Mouse (Mus musculus) c-Kit-positive CD71-negative TER-119-negative erythroid progenitor cells, embryonic 14.5 days (primary cell): ENCODE measurements around the gene Arhgef11.

ENCODE experiments used
- DNase-seq: peaks from one replicate; pipeline ENCODE4 v3.0.0-alpha.2; 2013; ENCODE audit warnings: low read depth

Arhgef11 gene

DNA sequence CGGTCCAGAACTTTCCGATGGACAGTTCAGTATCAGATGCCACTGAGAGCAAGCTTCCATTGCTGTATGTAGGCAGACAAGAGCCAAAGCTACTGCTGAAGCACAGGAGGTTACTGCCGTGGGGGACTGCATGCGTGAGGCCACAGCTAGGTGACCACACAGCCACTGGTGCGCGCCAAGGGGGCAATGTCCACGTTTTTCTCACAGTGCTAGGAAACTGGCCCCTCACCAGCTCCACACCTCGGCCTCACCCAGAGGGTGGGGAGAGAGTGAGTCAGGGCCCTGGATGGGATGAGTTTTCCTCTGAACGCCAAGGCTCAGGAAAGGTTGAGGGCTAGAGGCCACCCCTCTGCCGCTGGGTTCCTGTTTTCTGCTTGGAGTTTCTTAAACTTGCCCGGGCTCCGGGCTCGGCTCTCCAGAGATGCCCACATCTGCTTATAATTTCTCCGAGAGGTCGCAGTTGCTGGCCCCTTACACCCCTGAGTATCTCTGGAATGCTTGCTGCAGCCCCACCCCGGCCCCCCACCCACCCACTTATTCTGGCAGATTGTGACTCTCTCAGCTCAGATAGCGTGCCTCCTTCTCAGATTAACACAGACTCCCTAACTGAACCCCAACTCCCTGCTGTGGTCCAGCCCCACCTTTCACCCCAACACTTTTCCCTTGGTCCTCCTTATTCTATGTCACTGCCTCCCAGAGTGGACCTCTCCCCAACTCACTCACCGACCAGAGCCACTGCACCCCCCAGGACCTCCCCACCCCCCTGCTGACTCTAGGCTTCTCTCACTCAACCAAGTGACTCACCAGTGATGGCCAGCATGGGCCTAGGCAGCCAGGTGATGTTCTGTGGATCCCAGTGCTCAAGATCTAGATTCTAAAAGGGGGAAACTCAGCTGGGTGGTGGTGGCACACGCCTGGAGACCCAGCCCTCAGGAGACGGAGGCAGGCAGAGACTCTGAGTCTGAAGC is 144.3 kb downstream of the Arhgef11 start:
- no peak for DNase-seq

DNA sequence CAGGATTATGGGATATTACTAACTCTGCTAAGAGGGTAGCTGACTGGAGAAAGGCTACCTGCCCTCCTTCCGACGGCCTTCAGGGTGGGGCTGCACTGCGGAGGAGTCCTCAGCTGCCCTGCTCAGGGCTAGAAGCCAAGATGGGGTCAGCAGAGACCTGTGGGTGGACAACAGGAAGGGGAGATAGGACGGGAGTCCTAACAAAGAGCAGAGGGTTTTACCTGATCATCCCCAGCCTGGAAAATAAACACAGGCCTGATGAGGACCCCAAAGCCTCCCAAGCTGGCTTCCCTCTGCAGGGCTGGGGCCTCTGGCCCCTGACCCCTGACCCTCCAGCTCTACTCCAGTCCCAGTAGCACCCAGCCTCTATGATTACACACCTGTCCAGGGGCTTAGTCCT is 145.8 kb downstream of the Arhgef11 start:
- no peak for DNase-seq

DNA sequence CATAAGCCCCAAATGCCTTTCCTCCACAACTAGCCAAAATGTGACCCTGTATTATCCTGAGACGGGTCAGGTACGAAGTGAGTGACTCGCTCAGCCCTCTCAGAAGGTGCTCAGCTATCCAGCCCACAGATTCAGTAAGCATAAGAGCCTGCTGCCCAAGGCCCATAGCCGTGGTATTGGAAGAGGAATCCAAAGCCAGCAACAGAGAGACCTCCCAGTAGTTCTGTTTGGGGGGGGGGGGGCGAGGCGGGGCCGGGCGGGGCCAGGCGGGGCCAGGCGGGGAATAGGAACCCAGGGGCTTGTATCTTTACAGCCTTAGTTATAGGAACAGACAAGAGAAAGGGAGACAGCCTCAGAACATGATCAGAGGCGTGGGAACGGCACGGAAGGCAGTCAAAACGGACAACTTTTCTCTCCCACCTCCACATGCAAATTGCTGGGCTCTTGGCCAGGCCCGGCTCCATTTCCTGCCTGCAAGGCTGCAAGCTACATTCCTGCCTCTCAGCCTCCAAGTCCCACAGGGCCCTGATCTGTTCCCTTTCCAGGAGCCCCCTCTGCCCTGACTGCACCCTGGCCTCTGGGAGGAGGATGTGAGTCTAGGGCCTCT is 146.4 kb downstream of the Arhgef11 start:
- DNase-seq: no peak

DNA sequence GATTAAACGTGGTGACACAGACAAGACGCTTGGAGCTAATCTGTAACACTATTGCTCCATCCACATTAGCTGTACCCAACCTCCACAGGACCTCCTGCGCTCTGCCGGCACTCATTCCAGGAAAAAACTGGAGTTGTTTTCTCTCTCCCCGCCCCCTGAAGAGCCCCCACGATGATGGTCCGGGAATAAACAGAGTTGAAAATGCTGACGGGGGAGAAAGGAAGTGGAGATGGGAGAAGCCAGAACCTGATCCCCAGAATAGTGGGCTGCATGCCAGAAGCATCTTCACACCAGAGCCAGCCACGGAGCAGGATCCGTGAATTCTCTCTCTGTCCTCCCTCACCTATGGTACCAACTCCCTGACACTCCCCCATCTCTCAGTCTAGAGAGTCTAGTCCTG is 147.1 kb downstream of the Arhgef11 start:
- no peak for DNase-seq

DNA sequence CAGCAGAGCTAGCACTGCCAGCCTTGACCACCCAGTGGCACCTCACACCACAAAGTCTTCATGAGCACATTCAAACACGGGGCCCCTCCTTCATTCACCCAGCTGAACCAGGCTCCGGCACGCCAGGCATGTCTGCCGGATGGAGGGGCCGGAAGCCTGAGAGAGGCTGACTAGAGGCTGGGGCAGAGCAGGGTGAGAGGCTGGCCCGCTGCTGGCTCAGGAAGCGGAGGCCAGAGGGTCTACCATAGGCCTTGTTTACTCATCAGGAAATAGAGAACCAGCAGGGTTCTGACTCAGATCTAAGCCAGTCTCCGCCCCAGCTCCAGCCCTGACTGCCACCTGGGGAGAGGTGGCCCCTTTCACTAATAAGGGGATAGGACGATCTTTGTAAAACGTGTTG is 147.7 kb downstream of the Arhgef11 start:
- DNase-seq: peak; percentile 63

DNA sequence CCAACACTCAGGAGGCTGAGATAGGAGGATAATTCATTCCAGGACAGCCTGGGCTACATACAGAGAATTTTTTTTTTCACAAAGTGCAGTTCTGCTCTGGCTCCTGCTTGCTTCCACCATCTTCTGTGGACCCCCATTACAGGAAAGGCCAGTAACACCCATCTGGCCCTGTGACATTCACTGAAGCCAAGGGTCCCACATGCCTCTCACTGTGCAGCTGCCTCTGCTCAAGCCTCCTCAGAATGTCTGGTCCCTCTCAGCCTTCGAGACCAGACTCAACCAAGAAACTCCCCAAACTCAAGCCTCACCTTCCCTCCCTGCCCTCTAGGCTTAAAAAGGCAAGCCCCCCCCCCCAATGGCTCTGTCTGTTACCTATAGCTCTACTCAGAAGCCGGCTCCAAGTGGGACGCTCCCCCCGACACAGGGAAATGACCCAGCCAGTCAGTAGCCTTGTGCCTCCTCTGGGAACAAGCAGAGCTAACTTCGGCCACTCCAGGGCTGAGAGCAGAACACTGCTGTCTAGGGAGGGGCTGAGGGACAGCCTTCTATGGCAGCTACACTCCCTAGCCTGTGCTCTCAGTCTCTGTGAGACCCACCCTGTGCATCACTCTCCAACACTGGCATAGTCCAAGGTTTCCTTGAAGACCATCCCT is 148.4 kb downstream of the Arhgef11 start:
- DNase-seq: no peak

DNA sequence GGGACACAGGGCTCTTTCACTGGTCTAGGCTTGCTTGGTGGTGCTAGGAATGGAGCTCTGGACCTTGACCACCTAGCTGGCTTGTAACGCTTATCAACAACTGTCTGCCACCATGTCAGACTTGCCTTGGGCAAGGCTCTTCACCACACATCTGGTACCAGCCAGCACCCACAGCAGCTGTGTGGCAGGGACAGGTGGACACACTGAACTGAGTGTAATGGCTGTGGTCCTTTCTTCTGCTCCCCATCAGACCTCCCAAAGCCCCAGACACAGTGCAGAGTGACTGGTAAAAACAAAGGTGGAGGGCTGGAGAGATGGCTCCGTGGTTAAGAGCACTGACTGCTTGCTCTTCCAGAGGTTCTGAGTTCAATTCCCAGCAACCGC is 148.9 kb downstream of the Arhgef11 start:
- DNase-seq: no peak

DNA sequence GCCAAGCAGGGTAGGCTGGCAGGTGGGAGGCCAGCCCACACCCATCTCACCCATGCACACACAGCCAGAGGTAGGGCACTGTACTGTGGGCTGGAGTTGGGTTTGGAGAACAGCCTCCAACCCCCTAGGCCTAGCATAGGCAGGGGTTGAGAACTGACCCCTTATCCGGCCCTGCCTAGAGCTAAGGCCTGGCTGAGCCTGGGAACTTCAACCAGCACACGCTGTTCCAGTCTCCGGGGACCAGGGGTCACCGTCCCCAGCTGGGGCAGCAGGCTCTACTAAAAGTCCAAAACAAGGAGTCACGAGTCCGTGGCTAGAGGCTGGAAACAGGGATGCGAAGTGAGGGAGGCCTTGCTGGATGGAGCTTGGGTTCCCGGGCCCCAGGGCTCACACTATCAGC is 150.4 kb downstream of the Arhgef11 start:
- DNase-seq: no peak

DNA sequence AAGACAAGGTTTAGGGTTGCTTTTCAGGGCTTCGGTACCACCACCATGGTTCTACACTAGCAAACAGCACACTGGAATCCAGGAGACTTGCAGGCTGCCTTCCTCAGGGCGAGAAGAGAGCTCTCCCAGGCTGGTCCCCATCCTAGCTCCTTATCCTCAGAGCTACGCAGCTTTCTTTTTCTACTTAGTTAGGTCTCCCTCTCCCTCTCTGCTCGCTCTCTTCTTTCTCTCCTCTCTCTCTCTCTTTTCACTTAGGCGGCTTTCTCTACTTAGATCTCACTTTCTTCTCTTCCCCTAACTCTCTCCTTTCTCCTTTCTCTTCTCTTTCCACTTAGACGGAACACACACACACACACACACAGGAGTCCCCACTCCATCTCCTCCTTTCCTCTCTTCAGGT is 151.1 kb downstream of the Arhgef11 start:
- DNase-seq: no peak

DNA sequence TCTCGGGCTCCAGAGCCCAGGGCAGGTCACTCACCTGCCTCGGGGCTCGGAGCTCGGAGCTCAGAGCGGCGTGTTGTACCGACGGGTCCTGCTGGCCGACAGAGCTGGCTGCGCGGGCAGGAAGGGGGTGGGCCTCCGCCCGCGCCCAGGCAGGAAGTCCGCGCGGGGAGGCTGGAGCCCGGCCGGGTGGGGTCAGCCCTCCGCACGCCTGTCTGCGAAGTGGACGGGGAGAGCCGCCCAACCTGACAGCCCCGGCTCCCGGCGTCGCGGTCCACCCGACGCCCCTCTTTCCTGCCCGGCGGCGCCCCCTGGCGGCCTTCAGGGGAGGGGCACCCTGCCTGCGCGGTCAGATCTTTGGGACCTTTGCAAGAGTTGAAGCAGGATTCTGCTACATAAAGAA is 151.5 kb downstream of the Arhgef11 start:
- DNase-seq: peak; percentile 59

DNA sequence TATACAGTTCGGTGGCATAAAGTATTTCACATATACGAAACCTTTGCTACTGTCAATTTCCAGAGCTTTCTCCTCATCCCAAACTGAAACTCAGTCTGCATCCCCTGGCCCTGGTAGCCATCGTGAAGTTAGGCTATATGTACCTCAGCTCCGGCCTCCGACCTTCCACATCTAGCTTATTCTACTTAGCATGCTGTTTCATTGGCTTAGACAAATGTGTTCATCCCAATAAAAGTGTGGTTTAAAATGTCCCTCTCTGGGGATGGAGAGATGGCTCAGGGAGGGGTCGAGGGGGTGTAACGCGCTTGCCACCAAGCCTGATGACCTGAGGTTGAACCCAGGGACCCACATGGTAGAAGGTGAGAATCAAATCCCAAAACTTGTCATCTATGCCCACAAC is 152.1 kb downstream of the Arhgef11 start:
- DNase-seq: no peak

DNA sequence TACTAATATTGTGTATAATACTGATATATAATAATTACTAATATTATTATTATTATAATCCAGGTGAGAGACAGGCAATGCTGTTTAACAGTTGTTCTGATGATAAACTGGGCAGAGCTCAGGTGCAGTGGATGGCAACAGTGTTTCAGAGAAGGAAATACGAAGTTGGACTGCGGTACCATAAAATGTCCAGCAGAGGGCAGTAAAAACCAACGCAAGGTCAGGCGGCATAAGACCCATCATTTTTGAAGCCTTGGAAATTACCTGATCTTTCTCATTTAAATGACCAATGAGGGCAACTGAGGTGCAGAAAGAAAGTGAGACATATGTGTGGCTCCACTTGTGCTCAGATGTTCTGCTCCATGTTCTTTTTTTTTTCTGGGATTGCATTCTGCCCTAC is 152.9 kb downstream of the Arhgef11 start:
- peak; percentile 58 for DNase-seq

DNA sequence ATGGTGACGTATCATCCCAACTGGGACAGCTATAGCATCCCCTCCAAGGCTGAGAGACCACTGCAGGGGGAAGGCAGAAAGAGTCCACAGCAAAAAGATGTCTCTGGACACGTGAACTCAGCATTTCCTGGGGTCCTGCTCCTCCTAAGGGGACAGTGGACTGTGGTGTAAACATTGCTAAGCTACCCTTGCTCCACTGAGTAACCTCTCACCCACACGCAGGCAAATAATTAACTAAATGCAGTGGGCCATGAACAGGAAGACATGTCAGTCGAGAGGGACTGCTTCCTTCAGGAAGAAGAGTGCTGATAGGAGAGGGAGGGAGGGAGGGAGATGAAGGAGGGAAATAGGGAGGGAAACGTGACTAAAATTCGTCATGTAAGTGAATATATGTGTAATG is 153.7 kb downstream of the Arhgef11 start:
- no peak for DNase-seq

DNA sequence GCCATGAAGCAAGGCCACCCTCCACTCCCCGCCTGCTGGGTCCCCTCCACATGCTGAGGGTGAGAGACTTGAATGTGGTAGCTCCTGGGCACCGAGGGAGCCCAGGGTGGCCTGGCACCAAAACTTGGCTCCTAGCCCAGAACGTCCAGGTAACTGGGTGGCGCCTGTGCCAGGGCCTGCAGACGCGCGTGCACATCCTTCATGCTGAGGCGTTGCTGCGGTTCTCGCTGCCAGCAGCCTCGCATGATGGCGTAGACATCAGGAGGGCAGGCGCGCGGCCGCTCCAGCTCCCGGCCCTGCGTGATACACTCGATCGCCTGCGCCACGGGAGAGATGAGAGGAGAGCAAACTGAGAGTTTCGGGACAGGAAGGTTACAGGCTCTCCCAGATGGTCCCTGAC is 160.9 kb downstream of the Arhgef11 start:
- no peak for DNase-seq

DNA sequence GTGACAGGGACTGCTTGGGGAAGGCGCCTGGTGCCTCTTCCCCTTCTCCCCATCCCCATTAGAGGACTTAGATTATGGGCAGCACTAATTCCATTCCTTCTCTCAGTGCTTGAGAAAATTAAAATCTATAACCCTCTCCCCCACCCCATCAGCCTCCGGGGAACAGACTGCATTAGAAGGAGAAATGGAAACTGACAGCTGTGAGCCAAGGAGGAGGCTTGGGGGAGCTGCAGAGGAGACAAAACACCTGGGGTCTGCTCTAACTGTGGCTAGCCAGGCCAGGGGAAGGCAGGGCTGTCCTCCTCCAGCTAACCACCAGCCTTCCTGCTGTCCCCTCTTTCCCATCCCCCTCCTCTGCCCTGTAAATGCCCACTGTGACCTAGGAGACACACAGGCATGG is 161.7 kb downstream of the Arhgef11 start:
- DNase-seq: no peak

DNA sequence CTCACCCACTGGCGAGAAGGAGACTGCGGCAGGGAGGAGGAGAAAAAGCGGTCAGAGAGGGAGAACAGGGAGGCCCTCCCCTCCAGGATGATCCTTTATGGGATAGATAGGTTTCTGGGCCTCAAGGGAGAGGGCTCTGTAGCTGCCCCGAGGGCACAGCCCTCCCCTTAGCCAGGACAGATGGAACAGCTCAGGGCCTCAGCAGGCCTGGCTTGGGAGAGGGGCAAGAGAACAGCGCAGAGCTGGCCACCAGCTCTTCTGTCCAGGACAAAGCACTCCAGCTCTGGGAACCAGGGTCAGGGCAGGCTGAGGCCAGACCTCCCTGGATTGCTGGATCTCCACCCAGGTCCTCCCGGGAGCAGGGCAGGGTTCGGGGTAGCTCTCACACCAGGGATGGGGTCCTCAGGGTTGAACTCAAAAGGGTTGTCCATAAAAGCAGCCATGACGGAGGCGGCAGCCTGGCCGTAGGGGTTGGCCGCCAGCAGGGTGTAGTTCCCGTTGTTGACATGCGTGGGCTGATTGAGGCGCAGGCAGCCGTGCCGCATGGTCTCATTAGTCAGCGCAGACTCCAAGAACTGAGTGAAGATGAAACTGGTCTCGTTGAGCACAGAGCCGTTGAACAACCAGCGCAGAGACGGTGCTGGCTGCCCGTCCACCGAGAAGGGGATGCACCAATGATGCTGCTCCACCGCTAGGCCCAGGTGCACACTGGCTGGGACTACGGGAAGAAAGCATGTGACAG is 166.1 kb downstream of the Arhgef11 start:
- no peak for DNase-seq

DNA sequence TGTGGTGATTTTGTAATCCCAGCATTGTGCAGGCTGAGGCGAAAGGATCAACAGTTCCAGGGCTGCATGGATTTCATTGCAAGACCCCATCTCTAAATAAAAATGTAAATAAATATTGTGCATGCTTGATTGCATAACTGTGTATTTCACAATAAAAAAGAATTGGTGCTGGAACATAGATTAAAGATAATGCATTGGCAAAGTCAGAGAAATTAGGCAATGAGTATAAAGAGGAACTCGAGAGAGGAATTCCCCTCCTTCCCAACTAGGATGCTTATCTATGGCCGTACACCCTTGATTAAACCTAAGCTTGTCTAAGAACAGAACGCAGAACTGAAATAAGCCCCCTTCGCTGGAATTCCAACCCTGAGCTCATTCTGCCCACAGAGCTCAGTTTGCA is 167.8 kb downstream of the Arhgef11 start:
- DNase-seq: no peak

DNA sequence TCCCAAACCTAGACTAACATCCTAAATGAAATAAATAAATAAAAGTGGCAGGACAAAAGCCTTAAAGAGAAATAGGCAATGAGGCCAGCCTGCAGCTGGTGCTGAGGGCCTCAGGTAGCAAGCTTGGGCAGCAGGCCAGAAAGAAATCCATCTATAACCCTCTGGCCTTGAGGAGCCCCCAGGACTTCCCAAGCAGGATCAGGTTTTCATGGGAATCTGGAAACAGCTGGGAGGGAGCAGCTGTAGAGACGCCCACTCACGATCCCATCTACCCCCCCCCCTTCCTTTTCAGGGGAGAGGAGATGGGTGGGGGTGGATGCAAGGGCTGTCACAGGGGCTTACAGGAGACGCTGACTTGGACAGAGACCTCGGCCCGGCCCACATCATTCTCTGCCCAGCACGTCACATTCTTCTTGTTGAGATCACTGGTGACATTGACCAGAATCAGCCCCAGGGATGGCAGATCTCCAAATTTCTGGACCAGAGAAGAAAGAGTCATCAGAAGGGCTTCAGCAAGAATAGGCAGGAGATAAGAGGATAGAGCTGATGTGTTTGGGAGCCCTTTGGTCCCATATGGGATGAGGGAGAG is 168.4 kb downstream of the Arhgef11 start:
- DNase-seq: no peak
